Mouse (Mus musculus): ENCODE measurements around the gene Isg20.

DNA sequence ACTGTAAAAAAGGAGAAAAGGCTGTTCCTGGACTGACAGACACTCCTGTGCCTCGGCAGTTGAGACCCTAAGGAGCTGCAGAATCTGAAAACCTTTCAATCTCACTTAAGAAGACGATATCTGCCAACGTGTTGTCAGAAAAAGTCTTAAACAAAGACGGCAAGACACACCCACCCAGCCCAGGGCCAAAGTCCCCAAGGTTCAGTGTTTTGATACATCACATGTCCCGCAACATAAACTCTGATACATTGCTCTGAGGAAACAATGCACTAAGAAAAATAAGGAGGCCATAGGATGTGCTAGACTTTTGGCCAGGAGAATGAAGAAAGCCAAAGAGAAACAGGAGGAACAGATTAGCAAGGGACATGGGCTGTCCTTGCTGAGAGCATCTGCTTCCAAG lies 40.4 kb upstream of the Isg20 start:
- TF ChIP-seq CTCF (conservative IDR thresholded peaks at IDR 0.05; ENCODE audit: low read length) (no peak), POU5F1 (IDR thresholded peaks at IDR 0.05; ENCODE audit: borderline replicate concordance, low read length) (no peak)

All from E14TG2a.4 (cell line).